Mouse (Mus musculus) ES-Bruce4 (cell line): ENCODE data around the gene Angel2. TPM values are rescaled to one million over a fixed set of nuclear protein-coding genes. Genes with fewer than 3 reads are reported as not detected.

Experiments used
- H3K27ac ChIP-seq: 2 replicates; pipeline ENCODE4 v1.5.1; 2012; ENCODE audit warnings: low read length, inconsistent platforms; ENCODE audit not compliant: insufficient read depth
- H3K27me3 ChIP-seq: 2 replicates; pipeline ENCODE4 v1.6.1; 2012; ENCODE audit warnings: mild to moderate bottlenecking, low read length, inconsistent platforms; ENCODE audit not compliant: control insufficient read depth, poor library complexity, insufficient read depth, severe bottlenecking
- H3K36me3 ChIP-seq: 2 replicates; pipeline ENCODE4 v1.6.1; 2012; ENCODE audit warnings: inconsistent platforms, mild to moderate bottlenecking, low read length, moderate library complexity; ENCODE audit not compliant: control insufficient read depth, poor library complexity, insufficient read depth, severe bottlenecking
- H3K4me1 ChIP-seq: one replicate; pipeline ENCODE4 v1.8.1; 2011; ENCODE audit warnings: low read length; ENCODE audit not compliant: control insufficient read depth, insufficient read depth
- H3K4me3 ChIP-seq: 2 replicates; pipeline ENCODE4 v1.5.1; 2011; ENCODE audit warnings: low read depth, mild to moderate bottlenecking, low read length
- H3K9ac ChIP-seq: 2 replicates; pipeline ENCODE4 v1.6.1; 2012; ENCODE audit warnings: low read depth, mild to moderate bottlenecking, inconsistent platforms; ENCODE audit not compliant: poor library complexity, severe bottlenecking
- H3K9me3 ChIP-seq: replicated peaks from 2 replicates; pipeline ENCODE4 v1.6.1; 2012; ENCODE audit warnings: mild to moderate bottlenecking, low read length, inconsistent platforms; ENCODE audit not compliant: control insufficient read depth, poor library complexity, insufficient read depth, severe bottlenecking
- CTCF ChIP-seq: IDR thresholded peaks from one replicate; pipeline ENCODE4 v1.8.1; 2011; ENCODE audit warnings: low read depth, low read length
- EP300 ChIP-seq: IDR thresholded peaks from 2 replicates; pipeline ENCODE4 v1.6.1; 2011; ENCODE audit warnings: low read depth, low read length; ENCODE audit not compliant: insufficient read depth
- POLR2A ChIP-seq: IDR thresholded peaks from one replicate; pipeline ENCODE4 v1.8.1; 2011; ENCODE audit warnings: low read length; ENCODE audit not compliant: insufficient read depth
- polyA plus RNA-seq: library from polyadenylated mRNA; stranded (reverse); fragments of >200 nt; gene quantifications from 2 replicates; pipeline ENCODE4 v1.2.4, GENCODE M21; 2011; ENCODE audit warnings: low read depth; ENCODE audit not compliant: missing spikeins, insufficient read depth, insufficient read length

Gene Angel2
- polyA plus RNA-seq, 1 experiment, result 20.8 TPM

DNA sequence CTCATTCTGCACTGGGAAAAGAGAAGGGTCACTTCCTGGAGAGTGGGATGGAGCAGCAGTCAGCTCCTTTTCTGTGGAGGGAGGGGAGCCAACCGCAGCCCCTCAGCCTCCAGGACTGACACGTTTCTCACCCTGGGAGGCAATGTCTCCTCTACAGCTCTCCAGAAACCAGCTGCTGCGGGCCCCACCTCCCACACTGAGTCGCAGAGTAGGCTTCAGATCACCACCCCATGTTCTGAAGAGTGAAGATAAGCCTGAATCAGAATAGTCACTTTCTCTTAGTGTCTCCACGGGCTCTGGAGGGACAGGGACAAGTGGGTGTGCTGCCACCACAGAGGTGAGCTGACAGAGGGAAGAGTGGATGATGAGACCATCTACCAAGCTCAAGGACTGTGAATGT is 33.9 kb downstream of the Angel2 start:
- no peak for TF ChIP-seq EP300
- TF ChIP-seq POLR2A, result no peak
- TF ChIP-seq CTCF, result no peak
- Histone ChIP-seq H3K4me1 (no peaks in the 10 kb centered on the region), H3K36me3 (no peaks in the 10 kb centered on the region), H3K4me3 (no peak overlapping the region), H3K27me3 (no peaks in the 10 kb centered on the region), H3K9ac (no peak overlapping the region), H3K9me3 (no peaks in the 10 kb centered on the region), H3K27ac (no peak overlapping the region)

DNA sequence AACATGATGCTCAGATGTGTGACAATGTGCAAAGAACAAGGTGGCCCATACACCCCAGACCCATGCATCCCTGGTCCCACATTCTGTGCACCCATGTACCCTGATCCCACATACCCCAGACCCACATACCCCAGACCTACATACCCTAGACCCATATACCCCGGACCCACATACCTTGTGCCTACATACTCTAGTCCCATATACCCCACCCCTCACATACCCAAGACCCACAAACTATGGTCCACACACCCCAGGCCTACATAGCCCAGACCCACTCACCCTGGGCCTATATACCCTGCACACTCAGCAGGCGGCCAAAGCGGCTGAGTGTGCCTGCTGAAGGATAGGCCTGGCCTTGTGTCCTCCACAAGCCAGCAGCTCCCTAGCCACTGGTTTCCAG is 37.8 kb downstream of the Angel2 start:
- H3K36me3 ChIP-seq, result no peaks in the 10 kb centered on the region

DNA sequence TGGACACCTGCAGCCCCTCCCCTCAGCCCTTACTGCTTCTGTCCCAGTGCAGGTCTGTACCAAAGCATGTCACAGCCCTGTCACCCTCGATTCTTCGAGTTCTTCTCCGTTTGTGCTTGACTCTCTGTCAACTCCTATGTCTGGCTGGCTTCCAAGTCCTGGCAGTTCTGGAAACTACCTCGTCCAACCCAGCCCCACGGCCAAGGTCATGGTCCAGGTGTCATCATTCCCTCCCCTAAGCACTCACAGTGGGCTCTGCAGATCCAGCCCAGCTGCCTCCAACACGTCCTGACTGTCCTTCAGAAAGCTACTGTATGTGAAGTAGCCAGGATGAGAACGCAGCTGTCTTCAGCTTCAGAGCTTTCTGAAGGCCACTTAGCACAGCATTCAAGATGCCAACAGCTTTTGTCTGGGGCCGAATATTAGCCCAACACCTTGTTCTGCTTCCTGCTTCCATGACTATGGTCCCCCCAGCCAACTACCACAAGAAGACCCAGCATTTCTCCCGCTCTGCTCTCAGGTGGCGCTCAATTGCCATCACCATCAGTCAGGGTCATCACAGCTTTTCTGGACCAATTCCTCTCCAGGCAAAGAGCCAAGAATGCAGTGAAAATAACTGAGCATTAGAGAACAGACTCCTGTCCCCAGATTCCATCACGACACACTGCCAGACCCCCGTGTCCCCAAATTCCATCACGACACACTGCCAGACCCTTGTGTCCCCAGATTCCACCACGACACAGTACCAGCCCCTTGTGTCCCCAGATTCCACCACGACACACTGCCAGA is 40.3 kb downstream of the Angel2 start:
- H3K27ac ChIP-seq, result no peak overlapping the region
- TF ChIP-seq EP300 (no peak), CTCF (no peak), POLR2A (no peak)
- no peak overlapping the region for H3K4me3 ChIP-seq
- no peaks in the 10 kb centered on the region for H3K4me1 ChIP-seq
- H3K9ac ChIP-seq, result no peak overlapping the region
- H3K36me3 ChIP-seq, result no peaks in the 10 kb centered on the region
- no peaks in the 10 kb centered on the region for H3K9me3 ChIP-seq
- H3K27me3 ChIP-seq, result no peaks in the 10 kb centered on the region

More for the DNA sequence above, 37.8 kb downstream of the Angel2 start:
- no peaks in the 10 kb centered on the region for H3K4me1 ChIP-seq
- no peaks in the 10 kb centered on the region for H3K9me3 ChIP-seq
- no peak overlapping the region for H3K9ac ChIP-seq
- H3K27me3 ChIP-seq, result no peaks in the 10 kb centered on the region
- no peak overlapping the region for H3K4me3 ChIP-seq
- TF ChIP-seq EP300 (no peak), CTCF (no peak), POLR2A (no peak)
- H3K27ac ChIP-seq, result no peak overlapping the region

DNA sequence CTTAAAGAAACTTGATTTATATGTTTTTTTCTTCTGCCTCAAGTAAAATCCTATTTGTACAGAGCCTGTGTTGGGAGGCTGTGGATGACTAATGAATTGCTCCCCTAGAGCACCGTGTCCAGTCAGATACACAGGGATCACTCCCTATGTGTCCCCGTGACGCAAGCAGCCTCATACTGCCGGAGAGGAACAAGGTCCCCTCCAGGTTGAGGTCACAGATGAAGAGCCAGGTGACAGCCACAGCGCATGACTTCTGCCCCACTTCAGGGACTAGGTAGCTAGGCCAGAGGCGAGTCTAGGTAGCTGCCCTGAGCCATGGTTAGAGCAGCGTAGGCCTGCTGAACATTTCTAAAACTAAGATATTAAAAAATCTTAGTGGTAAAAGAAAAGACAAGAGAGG is 43.1 kb downstream of the Angel2 start:
- Histone ChIP-seq H3K9me3 (no peaks in the 10 kb centered on the region), H3K9ac (no peak overlapping the region), H3K27ac (no peak overlapping the region), H3K4me3 (no peak overlapping the region), H3K36me3 (no peaks in the 10 kb centered on the region), H3K27me3 (no peaks in the 10 kb centered on the region), H3K4me1 (no peaks in the 10 kb centered on the region)
- no peak for TF ChIP-seq CTCF
- TF ChIP-seq EP300, result no peak
- TF ChIP-seq POLR2A, result no peak

DNA sequence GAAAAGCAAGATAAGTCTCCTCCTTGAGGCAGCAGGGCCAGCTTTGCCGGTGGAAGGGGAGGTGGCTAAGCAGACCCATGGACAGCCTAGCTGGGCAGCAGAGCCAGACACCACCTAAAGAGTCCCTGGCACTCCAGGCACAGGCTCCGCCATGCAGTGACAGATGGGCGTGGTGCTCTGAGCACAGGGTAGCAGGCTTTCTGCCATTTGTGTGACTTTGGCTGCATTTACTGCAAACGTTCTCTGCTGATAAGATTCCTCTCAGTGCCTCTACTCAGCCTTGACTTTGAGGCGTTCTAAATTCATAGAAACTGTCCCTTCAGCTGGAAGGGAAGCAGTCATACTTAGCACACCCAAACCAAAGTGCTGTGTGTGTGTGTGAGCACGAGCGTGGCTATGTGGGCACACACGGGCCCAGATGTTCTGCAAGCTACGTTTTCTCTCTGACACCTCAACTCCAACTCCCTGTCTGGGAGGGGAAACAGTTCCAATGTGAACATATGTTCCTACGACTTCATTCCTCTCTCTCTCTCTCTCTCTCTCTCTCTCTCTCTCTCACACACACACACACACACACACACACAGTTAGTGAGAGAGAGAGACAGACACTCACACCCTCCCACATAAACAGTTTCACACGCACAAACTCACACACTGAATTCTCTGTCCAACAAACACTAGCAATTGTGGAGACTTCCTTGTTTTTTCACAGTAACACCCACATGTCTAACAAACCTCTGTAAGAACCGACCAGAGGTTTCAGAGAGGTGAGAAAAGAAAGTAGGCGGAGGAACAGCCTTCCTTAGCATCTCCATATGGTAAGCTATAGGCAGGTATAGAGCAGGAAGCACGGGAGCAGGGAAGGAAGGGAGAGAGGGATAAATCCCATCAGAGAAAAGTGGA is 47.0 kb downstream of the Angel2 start:
- Histone ChIP-seq H3K36me3 (no peaks in the 10 kb centered on the region), H3K9ac (no peak overlapping the region), H3K27me3 (no peaks in the 10 kb centered on the region), H3K9me3 (no peaks in the 10 kb centered on the region), H3K4me1 (no peaks in the 10 kb centered on the region), H3K4me3 (no peak overlapping the region), H3K27ac (no peak overlapping the region)
- TF ChIP-seq POLR2A (no peak), CTCF (no peak), EP300 (no peak)
